Mouse (Mus musculus) heart, postnatal 25 days (tissue): ENCODE measurements around the gene L2hgdh. TPM values are rescaled to one million over a fixed set of nuclear protein-coding genes. Genes with fewer than 3 reads are reported as not detected.

Experiments used
- DNase-seq: peaks from one replicate; pipeline ENCODE4 v3.0.0; 2022; ENCODE audit warnings: low spot score
- intact Hi-C: fragments of 180-260 bp; cut with DNase I; formaldehyde crosslinking; loops from one replicate; pipeline ENCODE4 v1.15.1; 2025
- total RNA-seq, 2 experiments: library from RNA; stranded (reverse); gene quantifications; 2 replicates each; pipeline ENCODE4 v1.2.3; 2021

The L2hgdh gene
- total RNA-seq, 2 experiments from 2014 or later = 41.7 to 47.7 TPM

DNA sequence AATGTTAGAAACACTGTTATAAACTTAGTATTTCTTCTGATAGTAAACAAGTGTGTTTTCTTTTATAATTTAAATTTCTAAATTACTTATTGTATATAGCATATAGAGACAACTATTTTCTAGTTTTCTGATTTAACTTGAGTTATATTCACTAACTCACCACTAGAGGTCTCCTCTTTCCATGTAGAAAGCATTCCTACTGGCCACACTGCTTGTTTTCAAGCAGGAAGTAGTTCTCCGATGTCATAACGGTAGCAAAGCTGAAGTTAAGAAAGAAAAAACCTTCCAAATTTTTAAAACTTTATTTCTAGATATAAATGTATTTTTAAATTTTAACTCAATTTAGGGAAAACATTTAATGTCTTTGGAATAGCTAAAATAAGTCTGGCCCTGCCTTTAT lies 8.8 kb upstream of the L2hgdh start:
- intact Hi-C loops = loop anchor here (1.0 to 5.0 kb wide), 3 partner anchors 69 to 190 kb away; partner anchors contain the start of genes Atl1 and Map4k5
- no peak for DNase-seq

DNA sequence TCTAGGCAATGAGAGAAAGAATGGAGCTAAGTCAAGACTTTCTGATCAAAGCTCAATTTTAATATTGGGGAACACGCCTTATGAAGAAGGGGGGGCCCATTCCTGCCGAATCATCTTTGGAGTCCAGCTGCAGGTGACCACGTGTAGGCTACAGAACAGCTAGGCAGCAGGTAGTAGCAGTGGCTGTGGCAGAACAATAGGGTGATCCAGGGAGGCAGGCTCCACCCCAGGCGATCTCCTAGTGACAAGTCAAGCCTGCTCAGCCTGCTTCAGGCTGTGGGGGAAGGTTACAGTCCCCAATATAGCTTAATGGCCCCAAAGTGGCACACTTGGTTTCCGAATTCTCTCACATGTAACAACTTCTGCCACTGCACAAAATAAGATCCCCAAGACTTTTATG lies 7.5 kb upstream of the L2hgdh start:
- intact Hi-C loops = loop anchor here (2.0 to 5.0 kb wide), 2 partner anchors 70 to 161 kb away; partner anchors contain the start of genes Atl1 and Map4k5
- DNase-seq = no peak

DNA sequence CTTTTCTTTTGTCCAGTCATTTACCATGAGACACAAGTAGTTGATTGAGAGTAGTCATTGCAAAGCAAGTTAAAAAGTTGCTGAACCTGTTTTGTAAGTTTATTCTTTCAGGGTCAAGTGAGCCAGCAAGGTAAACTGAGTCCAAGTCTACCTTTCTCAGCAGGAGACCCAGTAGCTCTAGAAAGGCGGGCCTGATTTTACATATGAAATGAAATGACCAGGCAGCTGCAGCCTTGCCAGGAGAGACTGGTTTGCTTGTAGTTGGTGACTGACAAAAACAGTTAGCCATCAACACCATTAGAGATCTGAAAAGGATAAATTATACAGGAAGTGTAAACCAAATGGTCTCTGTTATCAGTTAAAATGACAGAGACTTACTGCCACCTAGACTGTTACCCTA lies 5.6 kb upstream of the L2hgdh start:
- DNase-seq = no peak
- intact Hi-C loops = loop anchor here (5.0 kb wide), 1 partner anchor 72 kb away; no protein-coding TSS in a partner anchor

DNA sequence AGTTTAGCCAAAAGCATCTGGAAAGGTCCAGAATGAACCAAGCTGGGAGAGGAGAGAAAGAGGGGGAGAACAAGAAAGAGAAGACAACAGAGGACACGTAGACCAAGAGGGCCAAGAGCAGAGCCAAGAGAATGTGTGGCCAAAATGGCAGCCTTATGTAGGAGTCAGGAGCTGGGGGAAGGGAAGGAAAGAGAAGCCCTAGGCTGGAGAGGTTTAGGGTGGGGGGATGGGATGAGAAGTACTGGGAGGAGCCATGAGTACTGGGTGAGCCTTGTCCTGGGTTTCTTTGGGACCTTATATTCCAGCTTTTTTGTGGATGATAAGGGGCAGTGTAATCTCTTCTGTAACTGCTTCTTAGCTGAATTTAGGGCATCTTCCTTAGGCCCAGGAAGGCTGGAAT lies 4.6 kb upstream of the L2hgdh start:
- DNase-seq = no peak
- intact Hi-C loops = no loop called here

DNA sequence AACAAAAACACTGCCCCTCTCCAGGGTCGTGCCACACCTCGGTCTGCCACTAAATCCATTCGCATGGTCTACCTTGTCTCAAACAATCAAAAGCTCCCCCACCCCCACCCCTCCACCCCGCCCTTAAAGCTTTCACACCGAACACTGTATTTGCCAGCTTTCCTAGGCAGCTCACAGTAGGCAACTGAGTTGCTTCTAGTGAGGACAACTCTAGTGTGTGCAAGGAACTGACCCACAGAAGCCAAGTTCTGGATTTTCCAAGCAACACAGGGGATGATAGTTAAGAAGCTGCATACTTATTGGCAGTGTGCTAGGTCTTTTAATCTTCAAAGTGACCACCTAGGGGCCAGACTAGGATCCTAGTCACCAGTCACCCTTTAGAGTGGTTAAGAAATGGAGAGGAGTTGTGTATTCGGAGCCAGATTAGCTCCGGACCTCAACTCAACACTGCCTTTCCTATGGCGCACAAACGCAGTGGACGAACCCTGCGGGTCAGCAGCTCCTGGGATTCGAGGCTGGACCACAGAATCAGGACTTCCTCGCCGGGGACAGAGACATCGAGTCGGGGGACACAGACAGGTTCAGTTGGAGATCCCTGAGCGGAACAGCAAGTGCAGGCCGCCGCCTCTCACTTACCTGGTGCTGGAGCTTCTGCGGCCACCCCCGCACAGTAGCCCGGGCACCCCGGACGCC lies 509 bp downstream of the L2hgdh start:
- DNase-seq = no peak
- intact Hi-C loops = no loop called here

DNA sequence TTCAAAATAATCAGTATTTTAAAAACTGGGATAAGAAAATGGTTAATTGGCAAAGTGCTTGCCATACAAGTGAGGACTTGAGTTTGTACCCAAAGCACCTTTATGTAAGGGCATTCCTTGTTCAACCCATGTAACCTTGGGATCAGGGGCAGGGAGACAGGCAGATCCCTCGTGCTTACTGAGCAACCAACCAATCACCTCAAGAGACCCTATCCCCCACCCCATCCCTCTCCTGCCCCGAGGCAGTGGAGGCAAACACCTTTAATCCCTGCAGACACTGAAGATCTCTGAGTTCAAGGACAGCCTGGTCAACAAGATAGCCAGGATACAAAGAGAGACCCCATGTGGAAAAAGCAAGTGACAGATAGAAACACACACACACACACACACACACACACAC lies 1.3 kb downstream of the L2hgdh start:
- intact Hi-C loops = no loop called here

DNA sequence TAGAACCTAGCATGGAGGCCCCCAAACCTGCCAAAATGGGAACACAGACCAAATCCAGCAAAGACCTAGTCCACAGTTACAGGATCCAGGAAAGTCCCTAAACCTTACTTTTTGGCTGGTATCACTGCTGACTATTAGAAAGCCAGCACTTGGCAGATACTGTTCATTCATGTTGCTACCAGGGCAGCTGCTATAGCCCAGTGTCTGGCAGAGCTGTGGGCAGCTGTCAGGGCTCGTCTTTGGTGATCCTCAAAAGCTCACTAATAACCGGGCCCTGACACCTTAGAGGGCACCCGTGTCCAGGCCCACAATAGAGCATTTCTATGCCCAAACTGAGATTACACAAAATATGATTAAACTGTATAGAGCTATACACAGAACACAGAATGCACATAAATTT lies 1.8 kb downstream of the L2hgdh start:
- intact Hi-C loops = no loop called here
- DNase-seq = no peak

More for the DNA sequence above, 1.3 kb downstream of the L2hgdh start:
- DNase-seq = no peak

DNA sequence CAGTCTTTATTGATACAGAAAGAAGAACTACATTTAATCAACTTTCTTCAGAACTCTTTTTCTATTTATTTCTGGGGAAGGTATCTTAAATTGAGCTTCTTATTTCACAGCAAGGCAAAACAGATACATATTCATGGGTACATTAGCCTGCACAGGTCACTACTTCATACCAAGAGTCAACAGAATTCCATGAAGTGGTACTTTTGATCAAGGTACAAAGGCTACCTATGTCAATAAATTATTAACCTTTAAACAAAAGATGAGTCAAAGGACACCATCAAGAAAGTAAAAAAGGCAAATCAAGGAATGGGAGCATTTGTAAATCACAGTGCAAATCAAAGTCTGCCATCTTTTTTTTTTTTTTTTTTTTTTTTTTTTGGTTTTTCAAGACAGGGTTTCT lies 11.0 kb downstream of the L2hgdh start:
- no peak for DNase-seq
- intact Hi-C loops = no loop called here

DNA sequence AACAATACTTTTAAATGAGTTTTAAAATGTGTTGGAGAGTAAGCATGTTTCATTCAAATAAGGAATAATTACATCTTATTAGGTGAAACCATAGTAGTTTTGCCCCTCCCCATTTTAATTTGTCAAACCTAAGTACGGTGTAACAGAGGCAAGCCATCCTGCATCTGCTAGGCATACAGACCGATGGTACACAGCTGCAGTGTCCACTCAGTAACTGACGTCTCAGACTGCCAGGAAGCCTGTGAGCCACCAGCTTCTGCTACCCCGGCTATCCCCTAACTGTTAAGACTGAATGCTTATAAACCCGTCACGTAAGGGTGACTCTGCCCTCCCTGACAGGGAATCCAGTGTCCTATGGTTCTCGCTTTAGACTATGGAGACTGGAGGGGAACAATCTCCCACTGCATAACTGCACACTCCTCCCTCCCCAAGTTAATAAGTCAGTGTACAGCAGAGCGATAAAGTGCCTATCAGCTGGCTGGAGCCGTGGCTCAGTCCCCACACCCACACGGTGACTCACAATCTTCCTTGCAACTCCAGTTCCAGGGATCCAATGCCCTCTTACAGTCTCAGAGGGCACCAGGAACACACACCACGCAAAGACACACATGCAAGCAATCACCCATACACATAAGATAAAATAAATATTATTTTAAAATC lies 19.7 kb downstream of the L2hgdh start:
- intact Hi-C loops = no loop called here
- DNase-seq = no peak

DNA sequence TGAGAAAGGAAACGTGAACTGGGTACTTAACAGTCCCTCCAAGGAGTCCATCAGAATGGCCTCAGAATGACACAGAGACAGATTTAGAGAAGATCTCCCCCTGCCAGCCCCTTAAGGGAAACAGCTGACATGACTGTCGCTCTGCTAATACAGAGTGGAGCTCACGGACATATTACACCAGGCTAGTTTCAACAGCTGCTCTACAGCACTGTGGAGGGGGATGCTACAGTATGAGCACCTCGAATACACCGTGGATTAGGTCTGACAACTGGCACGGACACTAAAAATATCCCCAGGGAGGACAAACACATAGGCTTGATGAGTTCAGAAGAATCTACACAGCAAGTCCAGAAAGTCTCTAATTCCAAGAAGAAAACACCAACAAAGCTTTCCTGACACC lies 26.3 kb downstream of the L2hgdh start:
- intact Hi-C loops = loop anchor here (5.0 kb wide), 3 partner anchors 56 to 116 kb away; partner anchors contain the start of gene Vcpkmt

DNA sequence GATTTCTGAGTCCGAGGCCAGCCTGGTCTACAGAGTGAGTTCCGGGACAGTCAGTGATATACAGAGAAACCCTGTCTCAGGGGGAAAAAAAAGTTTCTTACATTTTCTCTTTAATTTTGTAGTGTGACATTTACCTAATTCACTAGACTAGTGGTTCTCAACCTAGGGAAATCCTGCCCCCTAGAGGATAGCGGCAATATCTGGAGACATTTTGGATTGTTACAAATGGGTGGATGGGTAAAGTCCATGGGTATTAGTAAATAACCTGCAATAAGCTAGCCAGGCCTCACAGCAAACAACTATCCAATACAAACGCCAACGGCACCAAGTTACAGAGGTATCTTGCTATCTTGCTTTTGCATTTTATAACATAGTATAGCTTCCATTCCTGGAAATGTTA lies 27.9 kb downstream of the L2hgdh start:
- intact Hi-C loops = loop anchor here (5.0 kb wide), 3 partner anchors 54 to 114 kb away; partner anchors contain the start of gene Vcpkmt

More for the DNA sequence above, 26.3 kb downstream of the L2hgdh start:
- no peak for DNase-seq

DNA sequence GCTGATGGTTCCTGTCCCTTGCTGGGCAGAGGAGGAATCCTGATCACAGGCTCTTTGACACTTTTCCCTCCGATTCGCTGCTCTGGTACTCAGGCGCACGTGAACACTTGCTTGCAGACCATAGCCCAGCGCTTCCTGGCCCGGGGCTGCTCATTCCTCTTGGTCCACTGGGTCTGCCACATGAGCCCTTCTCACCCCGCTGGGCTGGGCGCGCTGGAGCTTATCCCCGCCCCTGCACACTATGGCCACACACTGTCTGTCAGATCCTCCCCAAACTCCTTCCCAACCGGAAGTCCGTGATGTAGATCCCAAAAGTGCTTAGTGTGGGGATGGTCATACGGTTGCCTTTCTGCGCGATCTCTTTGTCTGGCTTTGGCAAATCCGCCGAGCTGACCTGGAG lies 31.2 kb downstream of the L2hgdh start:
- intact Hi-C loops = no loop called here
- DNase-seq = no peak

More for the DNA sequence above, 27.9 kb downstream of the L2hgdh start:
- DNase-seq = no peak

DNA sequence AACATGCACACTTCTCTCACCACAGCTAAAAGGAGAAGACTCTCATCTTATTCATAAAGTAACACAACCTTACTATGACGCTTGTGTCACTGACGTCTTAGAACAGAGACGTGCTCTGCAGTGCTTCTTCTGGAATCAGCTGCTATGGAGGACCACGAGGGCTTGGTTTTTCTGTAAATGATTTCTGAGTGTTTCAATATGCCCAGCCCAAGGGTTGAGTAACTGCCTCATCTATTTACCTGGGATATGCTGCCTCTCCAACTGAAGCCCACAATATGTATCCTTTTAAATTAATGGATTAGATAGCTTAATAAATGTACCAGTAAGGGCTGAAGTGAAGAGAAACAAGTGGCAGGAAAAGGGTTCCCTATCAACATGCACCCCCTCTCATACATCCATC lies 34.0 kb downstream of the L2hgdh start:
- no peak for DNase-seq
- intact Hi-C loops = no loop called here

DNA sequence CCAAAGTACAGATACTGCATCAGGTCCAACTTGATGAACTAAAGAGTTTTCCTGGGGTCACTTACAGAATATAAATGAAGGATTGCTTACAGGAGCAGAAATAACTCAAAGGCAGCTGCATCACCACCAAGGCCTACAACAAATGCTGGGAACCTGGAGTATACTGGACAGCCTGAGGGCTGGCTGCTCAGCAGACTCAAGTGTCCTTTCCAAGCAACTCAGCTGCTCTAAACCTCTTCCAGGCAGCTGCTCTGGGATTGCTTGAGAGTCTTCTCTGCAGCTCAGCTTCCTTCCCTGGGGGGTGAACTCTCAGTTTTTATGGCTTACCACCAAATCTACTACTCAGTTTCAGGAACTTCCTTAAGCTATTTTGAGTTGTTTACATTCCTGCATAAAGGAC lies 35.6 kb downstream of the L2hgdh start:
- no peak for DNase-seq
- intact Hi-C loops = no loop called here

DNA sequence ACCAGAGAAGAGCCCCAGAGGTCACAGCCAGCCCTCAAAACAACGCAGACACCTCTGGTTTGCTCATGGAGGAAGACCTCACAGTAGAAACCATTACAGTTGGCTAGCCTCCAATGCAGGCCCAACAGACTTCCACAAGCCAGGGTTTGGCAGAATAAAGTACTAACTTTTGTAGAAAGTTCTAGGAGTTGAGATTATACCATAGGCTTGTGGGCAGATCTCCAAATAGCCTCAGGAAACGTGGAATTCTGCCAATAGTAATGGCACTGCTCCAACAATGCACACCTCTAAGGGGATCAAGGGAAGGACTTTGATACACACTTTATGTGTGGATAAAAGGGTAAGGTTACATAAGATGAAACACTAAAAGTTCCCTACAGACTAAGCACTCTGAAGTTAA lies 36.3 kb downstream of the L2hgdh start:
- intact Hi-C loops = no loop called here
- DNase-seq = no peak

DNA sequence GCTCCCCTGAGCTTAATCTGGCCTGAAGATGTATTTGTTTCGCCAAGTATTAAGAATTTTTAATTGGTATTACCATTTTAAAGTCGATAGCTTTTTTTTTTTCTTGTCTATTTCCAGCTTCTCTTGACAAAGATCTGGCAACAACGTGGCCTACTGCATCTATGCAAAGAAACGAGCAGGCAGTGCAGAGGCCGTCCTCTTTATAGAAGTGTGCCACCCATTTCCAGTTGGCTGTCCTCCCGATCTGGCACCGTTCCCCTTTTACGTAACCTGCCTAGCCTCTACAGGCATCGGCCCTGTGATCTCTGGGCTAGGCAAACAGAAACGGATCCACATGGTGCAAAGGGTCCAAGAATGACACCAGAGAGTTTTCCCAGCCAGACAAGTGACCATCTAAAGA lies 41.1 kb downstream of the L2hgdh start:
- peak; percentile 73 for DNase-seq
- intact Hi-C loops = loop anchor here (5.0 kb wide), 2 partner anchors 36 to 321 kb away; no protein-coding TSS in a partner anchor

DNA sequence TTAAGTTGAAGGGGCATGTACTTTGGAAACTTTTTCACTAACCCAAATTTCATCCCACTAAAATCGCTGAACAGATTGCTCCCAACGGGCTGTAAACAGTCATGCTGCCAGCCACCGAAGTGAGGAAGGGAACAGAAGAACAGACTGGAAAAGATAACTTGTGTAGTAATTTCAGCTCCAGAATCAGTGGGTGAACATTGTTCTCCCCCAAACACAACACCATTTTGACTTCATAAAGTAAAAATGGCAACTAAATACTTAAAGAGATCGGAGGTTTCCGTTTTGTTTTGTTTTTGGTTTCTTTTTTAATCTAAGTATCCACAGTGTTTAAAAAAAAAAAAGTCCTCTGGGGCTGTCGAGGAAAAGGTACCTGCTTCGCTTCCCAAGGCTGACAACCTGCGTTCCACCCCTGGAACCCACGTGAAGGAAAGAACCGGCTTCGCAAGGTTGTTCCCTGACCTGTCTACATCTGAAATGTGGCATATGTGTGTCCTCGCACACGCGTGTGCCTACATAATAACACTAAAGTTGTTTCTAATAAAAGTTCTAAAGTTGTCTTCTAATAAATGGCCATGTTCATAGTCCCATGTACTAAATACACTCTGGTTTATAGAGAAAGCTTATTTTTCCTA lies 41.8 kb downstream of the L2hgdh start:
- intact Hi-C loops = loop anchor here (5.0 kb wide), 2 partner anchors 36 to 321 kb away; no protein-coding TSS in a partner anchor
- DNase-seq = no peak

DNA sequence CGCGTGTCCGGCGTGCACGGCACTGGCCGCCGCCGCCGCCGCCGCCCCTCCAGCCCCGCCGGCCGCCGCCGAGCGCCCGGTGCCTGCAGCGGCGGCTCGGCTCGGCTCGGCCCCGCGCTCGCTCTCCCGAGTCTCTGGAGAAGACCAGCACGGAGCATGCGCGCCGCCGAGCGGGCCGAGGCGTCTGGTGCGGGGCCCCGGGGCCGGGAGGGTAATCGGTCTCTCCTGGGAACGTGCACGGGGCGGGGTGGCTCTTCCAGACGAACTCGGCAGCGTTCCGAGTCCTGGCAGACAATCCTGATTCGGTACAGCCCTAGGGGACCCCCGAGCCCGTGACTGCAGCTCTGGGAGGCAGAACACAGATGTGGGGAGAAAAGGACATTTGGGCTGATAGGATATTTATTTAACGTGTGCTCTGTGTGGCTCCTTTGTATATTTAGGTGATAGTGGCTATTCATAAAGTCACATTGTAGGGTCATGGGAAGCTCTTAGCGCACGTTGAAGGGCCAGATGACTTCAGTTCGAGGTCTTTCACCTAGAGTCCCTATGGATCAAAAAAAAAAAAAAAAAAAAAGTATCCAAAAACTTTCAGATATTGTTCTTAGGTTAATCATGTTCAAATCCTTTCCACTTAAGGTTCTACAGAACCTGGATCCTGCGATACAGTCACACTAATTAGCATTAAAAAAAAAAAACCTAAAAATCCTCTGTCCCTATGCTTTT lies 42.4 kb downstream of the L2hgdh start:
- DNase-seq = peak; percentile 76
- intact Hi-C loops = loop anchor here (5.0 kb wide), 2 partner anchors 35 to 320 kb away; no protein-coding TSS in a partner anchor

DNA sequence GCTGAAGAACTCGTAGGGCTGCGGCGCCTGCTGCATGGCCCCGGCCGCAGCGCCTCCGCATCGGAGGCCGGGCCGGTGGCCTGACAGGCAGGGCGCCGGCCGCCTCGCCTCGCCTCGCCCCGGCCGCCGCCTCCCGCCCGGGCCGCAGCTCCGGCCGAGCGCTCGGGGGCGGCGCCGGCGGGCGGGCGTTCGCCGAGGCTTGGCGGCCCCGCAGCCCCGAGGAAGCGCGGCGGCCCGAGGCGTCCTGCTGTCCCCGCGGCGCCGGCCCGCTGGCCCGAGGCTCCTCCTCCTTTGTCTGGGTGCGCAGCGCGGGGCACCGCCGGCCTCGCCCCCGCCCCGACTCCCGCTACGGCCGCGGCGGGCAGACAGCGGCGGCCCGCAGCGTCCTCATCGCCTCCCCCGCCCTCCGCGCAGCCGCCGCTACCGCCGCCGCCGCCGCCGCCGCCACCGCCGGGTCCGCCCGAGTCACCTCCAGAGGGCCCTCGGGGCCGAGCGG lies 43.1 kb downstream of the L2hgdh start, which contains the start of gene Sos2:
TSS of gene Sos2 (minus strand) at position 287 of the 496 bp plus-strand sequence.
- DNase-seq = peak; percentile 35
- intact Hi-C loops = loop anchor here (5.0 kb wide), 2 partner anchors 34 to 319 kb away; no protein-coding TSS in a partner anchor
